Mouse (Mus musculus) gastrocnemius, postnatal 36 days (tissue): Measurements from ENCODE around the gene Fzd7. TPM values are rescaled to one million over a fixed set of nuclear protein-coding genes. Genes with fewer than 3 reads are reported as not detected.

ENCODE experiments used
- DNase-seq, 2 experiments: peaks; one replicate each; pipeline ENCODE4 v3.0.0; 2022
- intact Hi-C: fragments of 180-260 bp; cut with DNase I; formaldehyde crosslinking; loops from one replicate; pipeline ENCODE4 v1.15.1; 2025
- total RNA-seq, 2 experiments: library from RNA; stranded (reverse); gene quantifications; 2 replicates each; pipeline ENCODE4 v1.2.3; 2021

Fzd7 gene
- total RNA-seq, 2 experiments from 2014 or later, result 27.9 to 41.0 TPM

GRCm38 (mm10) chr1:59495970-59496369, 13.7 kb downstream of the Fzd7 start:
- intact Hi-C loops, result no loop called here
- DNase-seq, result no peak

GRCm38 (mm10) chr1:59497741-59498613, 15.8 kb downstream of the Fzd7 start:
- intact Hi-C loops, result no loop called here
- no peak for DNase-seq

- DNase-seq, result no peak
- intact Hi-C loops, result no loop called here
Observed at GRCm38 (mm10) chr1:59499327-59499726, 17.1 kb downstream of the Fzd7 start.

- intact Hi-C loops, result no loop called here
- DNase-seq, result no peak
Observed at GRCm38 (mm10) chr1:59502355-59502754, 20.1 kb downstream of the Fzd7 start.

GRCm38 (mm10) chr1:59503659-59504301, 21.6 kb downstream of the Fzd7 start:
- DNase-seq, result no peak
- intact Hi-C loops, result no loop called here

- no peak for DNase-seq
- intact Hi-C loops, result no loop called here
Observed at GRCm38 (mm10) chr1:59504302-59504700, 22.1 kb downstream of the Fzd7 start.

GRCm38 (mm10) chr1:59508463-59509139, 26.4 kb downstream of the Fzd7 start:
- peak; percentile 34 to 48 for DNase-seq
- intact Hi-C loops, result no loop called here

- peak; percentile 29 to 48 for DNase-seq
- intact Hi-C loops, result no loop called here
Observed at GRCm38 (mm10) chr1:59511566-59512270, 29.5 kb downstream of the Fzd7 start.

- intact Hi-C loops, result loop anchor here (5.0 kb wide), 1 partner anchor 34 kb away; the partner anchor contains the start of gene Fzd7
Observed at GRCm38 (mm10) chr1:59516026-59516917, 34.0 kb downstream of the Fzd7 start, which contains the start of gene Gm973. TSS of gene Gm973 (plus strand) at chr1:59516264.

GRCm38 (mm10) chr1:59520226-59520837, 38.1 kb downstream of the Fzd7 start:
- no peak for DNase-seq

More at GRCm38 (mm10) chr1:59516026-59516917, 34.0 kb downstream of the Fzd7 start, which contains the start of gene Gm973:
- DNase-seq, result peak; percentile 28 to 62

GRCm38 (mm10) chr1:59522456-59522855, 40.2 kb downstream of the Fzd7 start:
- DNase-seq, result no peak

More at GRCm38 (mm10) chr1:59520226-59520837, 38.1 kb downstream of the Fzd7 start:
- intact Hi-C loops, result loop anchor here (5.0 kb wide), 1 partner anchor 52 kb away; no protein-coding TSS in a partner anchor

GRCm38 (mm10) chr1:59523378-59523958, 41.2 kb downstream of the Fzd7 start:
- intact Hi-C loops, result loop anchor here (5.0 kb wide), 1 partner anchor 49 kb away; no protein-coding TSS in a partner anchor
- no peak for DNase-seq

More at GRCm38 (mm10) chr1:59522456-59522855, 40.2 kb downstream of the Fzd7 start:
- intact Hi-C loops, result loop anchor here (5.0 kb wide), 1 partner anchor 50 kb away; no protein-coding TSS in a partner anchor

- intact Hi-C loops, result loop anchor here (5.0 kb wide), 1 partner anchor 48 kb away; no protein-coding TSS in a partner anchor
Observed at GRCm38 (mm10) chr1:59524071-59524470, 41.8 kb downstream of the Fzd7 start.

GRCm38 (mm10) chr1:59524759-59525158, 42.5 kb downstream of the Fzd7 start:
- no peak for DNase-seq
- intact Hi-C loops, result loop anchor here (5.0 kb wide), 1 partner anchor 48 kb away; no protein-coding TSS in a partner anchor

More at GRCm38 (mm10) chr1:59524071-59524470, 41.8 kb downstream of the Fzd7 start:
- no peak for DNase-seq

GRCm38 (mm10) chr1:59527219-59527618, 45.0 kb downstream of the Fzd7 start:
- intact Hi-C loops, result no loop called here
- DNase-seq, result no peak

GRCm38 (mm10) chr1:59534976-59535810, 53.0 kb downstream of the Fzd7 start:
- intact Hi-C loops, result no loop called here
- DNase-seq, result no peak
